Mouse (Mus musculus): Measurements from ENCODE around the gene Wwc2. TPM values are rescaled to one million over a fixed set of nuclear protein-coding genes. Genes with fewer than 3 reads are reported as not detected.

The Wwc2 gene
- polyA plus RNA-seq, 1 experiment from 2014 or later, result 4.7 TPM

DNA sequence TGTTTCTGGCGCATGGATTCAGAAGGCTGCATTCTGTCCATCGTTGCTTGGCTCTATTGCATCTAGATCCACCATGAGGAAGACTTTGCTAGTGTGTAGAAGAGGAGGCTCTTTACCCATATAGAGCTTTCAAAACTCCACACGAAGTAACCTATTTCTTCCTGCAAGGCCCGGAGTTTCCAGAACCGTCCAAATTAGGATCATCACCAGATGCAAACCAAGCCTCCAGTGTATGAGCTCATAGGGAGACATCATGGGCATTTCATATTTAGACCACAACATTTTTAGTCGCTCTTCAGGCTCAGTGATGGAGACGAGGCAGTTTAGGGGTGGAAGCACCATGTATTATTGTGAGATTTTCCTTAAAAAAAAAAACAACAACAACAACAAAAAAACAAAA is 213.3 kb downstream of the Wwc2 start:
- no peak overlapping the region for H3K9ac ChIP-seq (ENCODE audit: low read depth, low read length)
- H3K9me3 ChIP-seq (replicated peaks; ENCODE audit: control insufficient read depth, low read length, poor library complexity, severe bottlenecking), result no peaks in the 10 kb centered on the region

More for the DNA sequence above, 213.3 kb downstream of the Wwc2 start:
- ATAC-seq, result no peak
- Histone ChIP-seq H3K4me3 (ENCODE audit: low read depth, low read length) (no peak overlapping the region), H3K27me3 (ENCODE audit: control insufficient read depth, insufficient read depth, low read depth, low read length) (no peaks in the 10 kb centered on the region), H3K4me1 (ENCODE audit: control insufficient read depth, insufficient read depth, low read length) (no peaks in the 10 kb centered on the region), H3K4me2 (ENCODE audit: low read length) (no peak overlapping the region), H3K27ac (ENCODE audit: low read length) (no peak overlapping the region), H3K36me3 (ENCODE audit: control insufficient read depth, insufficient read depth, low read length) (no peaks in the 10 kb centered on the region)
- WGBS, result 95% methylated on average over 7 of the region's 7 CpGs

Other genes with a start within 250 kb of the Wwc2 start
- gene Cldn24, start 168.8 kb downstream of the Wwc2 start, polyA plus RNA-seq (2015; fragmentation: Nextera tagmentation; extraction: Ambion mirVana), result not detected in 2 replicates
- not detected in 2 replicates for gene Cldn22, start 166.4 kb downstream of the Wwc2 start, polyA plus RNA-seq (2015; fragmentation: Nextera tagmentation; extraction: Ambion mirVana)
- 15.5 and 16.0 TPM in 2 replicates for gene Dctd, start 108.2 kb upstream of the Wwc2 start, polyA plus RNA-seq (2015; fragmentation: Nextera tagmentation; extraction: Ambion mirVana)

Measured in midbrain, embryonic 16.5 days (tissue).